Mouse (Mus musculus) heart, adult 2 months (tissue): ENCODE data around the gene Sept14. TPM values are rescaled to one million over a fixed set of nuclear protein-coding genes. Genes with fewer than 3 reads are reported as not detected.

Experiments
- DNase-seq, 2 experiments: peaks; one replicate each; pipeline ENCODE4 v3.0.0; 2021
- H3K27ac ChIP-seq: fragments of 200-600 bp; 2 replicates; pipeline ENCODE4 v1.8.1; 2022
- H3K27me3 ChIP-seq: fragments of 200-500 bp; 2 replicates; pipeline ENCODE4 v1.6.1; 2012; ENCODE audit warnings: mild to moderate bottlenecking, low read length, inconsistent platforms, mixed read lengths; ENCODE audit not compliant: control insufficient read depth, insufficient read depth
- H3K36me3 ChIP-seq: fragments of 200-500 bp; 2 replicates; pipeline ENCODE4 v1.6.1; 2012; ENCODE audit warnings: low read length, inconsistent platforms; ENCODE audit not compliant: control insufficient read depth, insufficient read depth
- H3K4me1 ChIP-seq: fragments of 200-500 bp; 2 replicates; pipeline ENCODE4 v1.6.1; 2011; ENCODE audit warnings: low read length; ENCODE audit not compliant: control insufficient read depth, insufficient read depth
- H3K4me3 ChIP-seq: fragments of 200-600 bp; 2 replicates; pipeline ENCODE4 v1.8.1; 2022
- H3K79me2 ChIP-seq: fragments of 200-500 bp; replicated peaks from 2 replicates; pipeline ENCODE4 v1.6.1; 2012; ENCODE audit warnings: mild to moderate bottlenecking, inconsistent platforms, low read length, moderate library complexity, mixed read lengths; ENCODE audit not compliant: control insufficient read depth, insufficient read depth
- H3K9ac ChIP-seq: fragments of 200-500 bp; 2 replicates; pipeline ENCODE4 v1.6.1; 2012; ENCODE audit warnings: low read depth, mild to moderate bottlenecking, control low read depth, inconsistent platforms, low read length, mixed read lengths
- CTCF ChIP-seq: fragments of 200-600 bp; IDR thresholded peaks from 2 replicates; pipeline ENCODE4 v1.8.1; 2022; ENCODE audit warnings: antibody characterized with exemption, mild to moderate bottlenecking, moderate library complexity
- EP300 ChIP-seq: fragments of 200-500 bp; IDR thresholded peaks from 2 replicates; pipeline ENCODE4 v1.6.1; 2011; ENCODE audit warnings: low read depth, low read length, control low read depth; ENCODE audit not compliant: insufficient read depth
- POLR2A ChIP-seq: fragments of 200-500 bp; IDR thresholded peaks from 2 replicates; pipeline ENCODE4 v1.6.1; 2011; ENCODE audit warnings: mild to moderate bottlenecking, low read depth, low read length, control low read depth; ENCODE audit not compliant: insufficient read depth
- WGBS: fragments of 180-500 bp; shearing (Covaris S2); methylation state at CpG from one replicate; pipeline ENCODE4 v1.1.7; 2018; 5-methylcytosine and 5-hydroxymethylcytosine counted together
- intact Hi-C: fragments of 180-260 bp; cut with DNase I; formaldehyde crosslinking; loops from one replicate; pipeline ENCODE4 v1.15.1; 2025
- polyA plus RNA-seq: library from polyadenylated mRNA; depleted of rRNA; stranded (reverse); fragments of >200 nt; gene quantifications from 2 replicates; pipeline ENCODE4 v1.2.3, GENCODE M21; 2012; rRNA removed
- total RNA-seq, 2 experiments: library from RNA; stranded (reverse); gene quantifications; 2 replicates each; pipeline ENCODE4 v1.2.3; 2021

Gene Sept14
- total and polyA plus RNA-seq, 3 experiments = not detected

DNA sequence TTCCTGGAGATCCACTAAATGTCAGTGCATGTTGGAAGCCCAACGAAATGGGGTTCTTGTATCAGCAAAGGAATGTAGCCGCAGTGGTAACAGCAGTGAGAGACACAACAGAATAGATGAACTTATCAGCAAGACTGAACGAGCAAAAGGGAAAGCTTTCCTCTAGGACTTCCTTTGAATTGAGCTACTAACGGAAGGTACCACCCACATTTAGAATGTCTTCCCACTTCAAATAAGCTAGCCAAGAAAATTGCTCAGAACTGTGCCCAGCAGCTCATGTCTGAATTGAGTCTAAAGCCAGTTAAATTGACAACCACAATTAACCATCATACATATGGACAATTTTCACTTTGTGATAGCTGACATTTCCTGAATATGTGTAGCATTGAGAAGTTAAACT lies 40.5 kb downstream of the Sept14 start:
- intact Hi-C loops = no loop called here
- peaks cover 1% of the 10 kb centered on the region; the same call in 1 of the 2 replicates for H3K4me1 ChIP-seq
- DNase-seq = no peak
- H3K9ac ChIP-seq = no peak overlapping the region
- peaks cover 5% of the 10 kb centered on the region for H3K79me2 ChIP-seq
- no peaks in the 10 kb centered on the region for H3K36me3 ChIP-seq
- no peak for TF ChIP-seq EP300
- no peak for TF ChIP-seq POLR2A
- TF ChIP-seq CTCF = no peak
- H3K4me3 ChIP-seq = no peak overlapping the region
- 57% methylated on average over 4 of the region's 4 CpGs for WGBS
- no peaks in the 10 kb centered on the region for H3K27me3 ChIP-seq
- H3K27ac ChIP-seq = no peak overlapping the region

GRCm38 (mm10) chr5:129666271-129666909 lies 41.9 kb downstream of the Sept14 start:
- intact Hi-C loops = no loop called here
- no peak for DNase-seq
- Histone ChIP-seq H3K4me3 (no peak overlapping the region), H3K36me3 (no peaks in the 10 kb centered on the region), H3K27me3 (no peaks in the 10 kb centered on the region), H3K4me1 (peaks cover 1% of the 10 kb centered on the region; the same call in 1 of the 2 replicates), H3K79me2 (peaks cover 6% of the 10 kb centered on the region), H3K9ac (no peak overlapping the region), H3K27ac (no peak overlapping the region)
- 88% methylated on average over 10 of the region's 10 CpGs for WGBS
- no peak for TF ChIP-seq POLR2A
- no peak for TF ChIP-seq CTCF
- TF ChIP-seq EP300 = no peak

DNA sequence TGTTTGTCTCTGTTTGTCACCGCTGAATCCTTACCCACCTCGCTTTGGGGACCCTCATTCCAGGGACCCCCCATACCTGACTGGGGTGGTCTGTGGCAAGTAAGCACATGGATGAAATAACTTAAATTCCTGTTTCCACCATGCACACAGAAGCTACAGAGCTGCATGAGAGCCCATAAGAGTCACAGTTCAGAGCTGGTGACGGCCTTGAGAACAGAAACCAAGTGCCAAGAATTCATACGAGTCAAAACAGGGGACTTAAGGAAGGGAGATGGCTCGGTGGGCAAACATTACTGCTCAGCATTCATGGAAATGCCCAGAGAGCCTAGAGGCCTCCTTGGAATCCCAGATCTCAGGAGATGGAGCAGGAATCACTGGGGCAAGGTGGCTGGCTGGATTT lies 44.2 kb downstream of the Sept14 start:
- Histone ChIP-seq H3K4me3 (no peak overlapping the region), H3K9ac (no peak overlapping the region), H3K4me1 (no peaks in the 10 kb centered on the region), H3K79me2 (peaks cover 6% of the 10 kb centered on the region), H3K27ac (no peak overlapping the region), H3K36me3 (no peaks in the 10 kb centered on the region), H3K27me3 (no peaks in the 10 kb centered on the region)
- TF ChIP-seq EP300 (no peak), CTCF (no peak), POLR2A (no peak)
- 85% methylated on average over 5 of the region's 5 CpGs for WGBS
- intact Hi-C loops = no loop called here
- DNase-seq = no peak

- H3K27ac ChIP-seq = no peak overlapping the region
- no peaks in the 10 kb centered on the region for H3K27me3 ChIP-seq
- no peak overlapping the region for H3K4me3 ChIP-seq
- no peaks in the 10 kb centered on the region for H3K36me3 ChIP-seq
- TF ChIP-seq POLR2A (no peak), CTCF (no peak), EP300 (no peak)
- WGBS = 91% methylated on average over 15 of the region's 15 CpGs
- intact Hi-C loops = no loop called here
- no peak for DNase-seq
- no peaks in the 10 kb centered on the region for H3K4me1 ChIP-seq
- no peak overlapping the region for H3K9ac ChIP-seq
- 0 out of 2 replicates have a peak, but pooled peaks cover 1% of the 10 kb centered on the region for H3K79me2 ChIP-seq
Measured at GRCm38 (mm10) chr5:129657931-129658330, 50.4 kb downstream of the Sept14 start.

- Histone ChIP-seq H3K79me2 (no peaks in the 10 kb centered on the region), H3K27ac (no peak overlapping the region), H3K9ac (no peak overlapping the region), H3K36me3 (no peaks in the 10 kb centered on the region), H3K4me3 (no peak overlapping the region), H3K27me3 (no peaks in the 10 kb centered on the region), H3K4me1 (no peaks in the 10 kb centered on the region)
- 96% methylated on average over 10 of the region's 10 CpGs for WGBS
- intact Hi-C loops = no loop called here
- TF ChIP-seq EP300 (no peak), POLR2A (no peak), CTCF (no peak)
- DNase-seq = no peak
Measured at GRCm38 (mm10) chr5:129657016-129657415, 51.3 kb downstream of the Sept14 start.

DNA sequence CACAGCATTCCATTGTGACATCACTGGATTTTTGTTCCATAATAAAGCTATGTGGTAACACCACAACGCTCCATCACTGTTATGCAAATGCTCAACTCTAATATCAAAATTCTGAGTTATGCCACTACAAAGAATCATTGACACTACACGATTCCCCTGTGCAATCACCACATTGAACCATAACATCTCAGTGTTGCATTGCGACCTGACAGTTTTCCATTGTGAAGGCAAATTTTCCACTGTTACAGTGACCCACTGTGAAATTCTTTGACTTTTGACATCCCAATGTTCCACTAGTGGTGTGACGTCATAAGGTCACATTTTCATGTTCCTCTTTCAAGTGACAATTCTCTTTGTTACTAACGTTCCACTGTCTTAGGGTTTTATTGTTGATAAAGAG lies 57.5 kb downstream of the Sept14 start:
- intact Hi-C loops = no loop called here
- H3K4me1 ChIP-seq = no peaks in the 10 kb centered on the region
- no peak overlapping the region for H3K4me3 ChIP-seq
- H3K9ac ChIP-seq = no peak overlapping the region
- no peaks in the 10 kb centered on the region for H3K27me3 ChIP-seq
- TF ChIP-seq EP300 (no peak), POLR2A (no peak), CTCF (no peak)
- no peaks in the 10 kb centered on the region for H3K36me3 ChIP-seq
- WGBS = 93% methylated on average over 5 of the region's 5 CpGs
- no peaks in the 10 kb centered on the region for H3K79me2 ChIP-seq
- DNase-seq = no peak
- H3K27ac ChIP-seq = no peak overlapping the region

Other genes with a start within 250 kb of the Sept14 start
- gene Sfswap, start 207.3 kb downstream of the Sept14 start, total RNA-seq = 10 to 100 TPM; 24.1 to 25.9 TPM
- gene Sfswap, start 207.3 kb downstream of the Sept14 start, polyA plus RNA-seq = 33.1 and 43.2 TPM in 2 replicates
- 1 to 10 TPM; 1.0 to 1.4 TPM for gene Mmp17, start 124.3 kb downstream of the Sept14 start, total RNA-seq
- gene Mmp17, start 124.3 kb downstream of the Sept14 start, polyA plus RNA-seq = 1.4 and 1.5 TPM in 2 replicates
- gene Zfp11, start 38.4 kb downstream of the Sept14 start, total RNA-seq = 1 to 10 TPM; 2.5 to 3.1 TPM
- gene Zfp11, start 38.4 kb downstream of the Sept14 start, polyA plus RNA-seq = 1.7 and 4.0 TPM in 2 replicates
- gene Mrps17, start 7.0 kb upstream of the Sept14 start, total RNA-seq = 10 to 100 TPM; 76.8 to 86.4 TPM
- 107 and 130 TPM in 2 replicates for gene Mrps17, start 7.0 kb upstream of the Sept14 start, polyA plus RNA-seq
- 100 to 1,000 TPM; 785 to 948 TPM for gene Nipsnap2, start 16.6 kb upstream of the Sept14 start, total RNA-seq
- 462 and 670 TPM in 2 replicates for gene Nipsnap2, start 16.6 kb upstream of the Sept14 start, polyA plus RNA-seq
- 1 to 10 TPM; 6.0 to 8.7 TPM for gene Psph, start 78.9 kb upstream of the Sept14 start, total RNA-seq
- gene Psph, start 78.9 kb upstream of the Sept14 start, polyA plus RNA-seq = 7.7 and 11.4 TPM in 2 replicates
- gene Sumf2, start 138.5 kb upstream of the Sept14 start, total RNA-seq = 10 to 100 TPM in 1 of 2 experiments, 1 to 10 TPM in 1; 9.1 to 10.9 TPM
- 6.2 and 7.0 TPM in 2 replicates for gene Sumf2, start 138.5 kb upstream of the Sept14 start, polyA plus RNA-seq
- 1,000 to 10,000 TPM; 1,016 to 1,153 TPM for gene Chchd2, start 179.0 kb upstream of the Sept14 start, total RNA-seq
- gene Chchd2, start 179.0 kb upstream of the Sept14 start, polyA plus RNA-seq = 778 and 988 TPM in 2 replicates
- under 1 TPM; 0.26 to 0.55 TPM for gene Zbed5, start 187.2 kb upstream of the Sept14 start, total RNA-seq
- 0.33 and 0.85 TPM in 2 replicates for gene Zbed5, start 187.2 kb upstream of the Sept14 start, polyA plus RNA-seq
- gene Phkg1, start 190.0 kb upstream of the Sept14 start, total RNA-seq = 10 to 100 TPM; 15.5 to 16.8 TPM
- gene Phkg1, start 190.0 kb upstream of the Sept14 start, polyA plus RNA-seq = 39.8 and 69.6 TPM in 2 replicates
- gene Nupr1l, start 200.0 kb upstream of the Sept14 start, total RNA-seq = 1 to 10 TPM in 1 of 2 experiments, under 1 TPM in 1; 0.44 to 1.5 TPM
- 1.7 and 2.0 TPM in 2 replicates for gene Nupr1l, start 200.0 kb upstream of the Sept14 start, polyA plus RNA-seq
- 10 to 100 TPM; 14.3 to 17.9 TPM for gene Vkorc1l1, start 233.5 kb upstream of the Sept14 start, total RNA-seq
- 12.4 and 18.3 TPM in 2 replicates for gene Vkorc1l1, start 233.5 kb upstream of the Sept14 start, polyA plus RNA-seq